In genomic region chr4:156193906-156194305, GRCm38 (mm10) we compare ENCODE assay signal across 10 mouse cellular contexts. TPM values are rescaled to one million over a fixed set of nuclear protein-coding genes. Genes with fewer than 3 reads are reported as not detected.
DNase-seq lines count a peak whose midpoint lies in the region; ATAC-seq and TF ChIP-seq lines count a peak whose summit lies in the region.
"Had no signal": no experiment of that assay in that cellular context is flagged by ENCODE, and none has a peak within 500 bp of the region (broad histone marks: within the 10 kb centered on the region; RNA-seq: fewer than 3 reads in every experiment).

No protein-coding gene starts in this region.

- peak overlapping the region; percentile 44; the same call in 1 of the 2 replicates for H3K27ac ChIP-seq in kidney, embryonic 14.5 days (ENCODE audit: low read depth, low read length)
- H3K27ac ChIP-seq in embryonic facial prominence, embryonic 10.5 days (replicated peaks) = 0 out of 2 replicates have a peak overlapping the region, but pooled peaks have one; percentile 35
- H3K27ac ChIP-seq in hindbrain, embryonic 14.5 days = no peak overlapping the region
- H3K27ac ChIP-seq in liver, embryonic 14.5 days = no peak overlapping the region
- H3K27ac ChIP-seq: liver, embryonic 15.5 days had no signal

- no peak for TF ChIP-seq EP300 in liver, embryonic 14.5 days (IDR thresholded peaks at IDR 0.05; ENCODE audit: low read depth)

- no peak overlapping the region for H3K9ac ChIP-seq in kidney, embryonic 14.5 days (ENCODE audit: low read depth, low read length)
- H3K9ac ChIP-seq in hindbrain, embryonic 14.5 days = 0 out of 2 replicates have a peak overlapping the region, but pooled peaks have one; percentile 42
- H3K9ac ChIP-seq in liver, embryonic 14.5 days (replicated peaks) = no peak overlapping the region
- H3K9ac ChIP-seq: liver, embryonic 15.5 days had no signal

- H3K9me3 ChIP-seq in kidney, embryonic 14.5 days (ENCODE audit: control insufficient read depth, low read length) = no peaks in the 10 kb centered on the region
- no peaks in the 10 kb centered on the region for H3K9me3 ChIP-seq in embryonic facial prominence, embryonic 10.5 days
- no peaks in the 10 kb centered on the region for H3K9me3 ChIP-seq in hindbrain, embryonic 14.5 days (ENCODE audit: control insufficient read depth, low read length)
- no peaks in the 10 kb centered on the region for H3K9me3 ChIP-seq in liver, embryonic 14.5 days (ENCODE audit: control insufficient read depth, low read length)
- H3K9me3 ChIP-seq: liver, embryonic 15.5 days had no signal

- 69% methylated on average over 5 of the region's 5 CpGs for WGBS in kidney, embryonic 14.5 days
- 51% methylated on average over 5 of the region's 5 CpGs for WGBS in embryonic facial prominence, embryonic 10.5 days
- WGBS in hindbrain, embryonic 14.5 days = 57% methylated on average over 5 of the region's 5 CpGs
- WGBS in liver, embryonic 14.5 days (ENCODE audit: insufficient replicate concordance) = 75% methylated on average over 5 of the region's 5 CpGs

- ATAC-seq in kidney, embryonic 14.5 days (ENCODE audit: low FRiP score, low TSS enrichment) = no peak
- no peak for ATAC-seq in hindbrain, embryonic 14.5 days (ENCODE audit: low FRiP score)
- no peak for ATAC-seq in liver, embryonic 14.5 days (ENCODE audit: insufficient read depth)

- peaks cover 49% of the 10 kb centered on the region for H3K36me3 ChIP-seq in kidney, embryonic 14.5 days (ENCODE audit: control insufficient read depth, insufficient read depth, low read length)
- peaks cover 57% of the 10 kb centered on the region for H3K36me3 ChIP-seq in embryonic facial prominence, embryonic 10.5 days (replicated peaks)
- peaks cover 29% of the 10 kb centered on the region for H3K36me3 ChIP-seq in hindbrain, embryonic 14.5 days (replicated peaks; ENCODE audit: control insufficient read depth, insufficient read depth)
- no peaks in the 10 kb centered on the region for H3K36me3 ChIP-seq in liver, embryonic 14.5 days (replicated peaks; ENCODE audit: control insufficient read depth, insufficient read depth, low read depth)
- H3K36me3 ChIP-seq: liver, embryonic 15.5 days had no signal

- peak overlapping the region; percentile 85 for H3K4me2 ChIP-seq in kidney, embryonic 14.5 days (replicated peaks; ENCODE audit: low read depth, low read length)
- H3K4me2 ChIP-seq in hindbrain, embryonic 14.5 days (replicated peaks) = peak overlapping the region; percentile 97; the same call in 1 of the 2 replicates
- H3K4me2 ChIP-seq in liver, embryonic 14.5 days (ENCODE audit: low read depth) = peak overlapping the region; percentile 3; the same call in 1 of the 2 replicates
- H3K4me2 ChIP-seq: liver, embryonic 15.5 days had no signal

- H3K4me3 ChIP-seq in kidney, embryonic 14.5 days (ENCODE audit: low read length) = 0 out of 2 replicates have a peak overlapping the region, but pooled peaks have one; percentile 6
- H3K4me3 ChIP-seq in embryonic facial prominence, embryonic 10.5 days = peak overlapping the region; percentile 84
- no peak overlapping the region for H3K4me3 ChIP-seq in hindbrain, embryonic 14.5 days (replicated peaks; ENCODE audit: low read length)
- no peak overlapping the region for H3K4me3 ChIP-seq in liver, embryonic 14.5 days (ENCODE audit: insufficient read depth in 1 of 2, low read depth in 2 of 2, low read length in 2 of 2)
- H3K4me3 ChIP-seq: liver, embryonic 15.5 days; myocyte had no signal

- H3K4me1 ChIP-seq in kidney, embryonic 14.5 days (ENCODE audit: control insufficient read depth, insufficient read depth, low read length) = peaks cover 69% of the 10 kb centered on the region
- H3K4me1 ChIP-seq in embryonic facial prominence, embryonic 10.5 days = peaks cover 87% of the 10 kb centered on the region
- H3K4me1 ChIP-seq in hindbrain, embryonic 14.5 days (replicated peaks; ENCODE audit: control insufficient read depth, insufficient read depth, low read length) = peaks cover 49% of the 10 kb centered on the region
- H3K4me1 ChIP-seq in liver, embryonic 14.5 days (replicated peaks; ENCODE audit: control insufficient read depth in 2 of 2, insufficient read depth in 2 of 2, low read length in 1 of 2) = peaks cover 20 to 31% of the 10 kb centered on the region in 2 experiments

- no peak for DNase-seq in kidney, postnatal 10 days
- DNase-seq in embryonic facial prominence, embryonic 10.5 days (ENCODE audit: low spot score) = no peak
- DNase-seq in hindbrain, embryonic 14.5 days (ENCODE audit: low spot score) = no peak
- no peak for DNase-seq in liver, embryonic 14.5 days (ENCODE audit: low read depth in 3 of 3, low spot score in 3 of 3)
- DNase-seq in gastrocnemius, postnatal 25 days = no peak
- no peak for DNase-seq in ovary, postnatal 14 days (ENCODE audit: low spot score)

- TF ChIP-seq CTCF in liver, embryonic 14.5 days (IDR thresholded peaks at IDR 0.05; ENCODE audit: low read depth) = no peak

- no peaks in the 10 kb centered on the region for H3K27me3 ChIP-seq in kidney, embryonic 14.5 days (ENCODE audit: control insufficient read depth, insufficient read depth, low read length)
- peaks cover 14% of the 10 kb centered on the region; the same call in 1 of the 2 replicates for H3K27me3 ChIP-seq in embryonic facial prominence, embryonic 10.5 days (replicated peaks; ENCODE audit: low read depth, poor library complexity, severe bottlenecking)
- H3K27me3 ChIP-seq in hindbrain, embryonic 14.5 days (ENCODE audit: control insufficient read depth, insufficient read depth, low read length) = no peaks in the 10 kb centered on the region
- peaks cover 16% of the 10 kb centered on the region for H3K27me3 ChIP-seq in liver, embryonic 14.5 days (ENCODE audit: control insufficient read depth, insufficient read depth, low read length)

RNA-seq across cellular contexts. Expression of gene Agrn, which starts 3.4 kb away (rescaled TPM):
- 61.6 and 83.9 TPM in 2 replicates for polyA plus RNA-seq in kidney, embryonic 14.5 days (2014; fragmentation: Nextera tagmentation; extraction: Ambion mirVana)
- 59.0 and 61.7 TPM in 2 replicates for polyA plus RNA-seq in embryonic facial prominence, embryonic 10.5 days (2016; fragmentation: Nextera tagmentation; extraction: Ambion mirVana)
- 121 and 127 TPM in 2 replicates for polyA plus RNA-seq in hindbrain, embryonic 14.5 days (2014; fragmentation: Nextera tagmentation; extraction: Ambion mirVana)
- 18.5 TPM in 2 replicates for polyA plus RNA-seq in liver, embryonic 14.5 days (2012; rRNA removed)
- polyA plus RNA-seq in liver, embryonic 14.5 days (2014; fragmentation: Nextera tagmentation; extraction: Ambion mirVana) = 6.7 and 7.2 TPM in 2 replicates
- 10 to 100 TPM in 1 of 2 experiments, 1 to 10 TPM in 1; 9.7 to 11.3 TPM for total RNA-seq in gastrocnemius, postnatal 25 days (2021)

RNA-seq across cellular contexts. Expression of gene Isg15, which starts 6.7 kb away (rescaled TPM):
- polyA plus RNA-seq in kidney, embryonic 14.5 days (2014; fragmentation: Nextera tagmentation; extraction: Ambion mirVana) = 0.36 TPM in 1 of 2 replicates, not detected in the other
- polyA plus RNA-seq in embryonic facial prominence, embryonic 10.5 days (2016; fragmentation: Nextera tagmentation; extraction: Ambion mirVana) = 0.34 and 0.47 TPM in 2 replicates
- polyA plus RNA-seq in hindbrain, embryonic 14.5 days (2014; fragmentation: Nextera tagmentation; extraction: Ambion mirVana) = 0.87 and 0.90 TPM in 2 replicates
- polyA plus RNA-seq in liver, embryonic 14.5 days (2012; rRNA removed) = 5.8 and 6.1 TPM in 2 replicates
- 0.90 and 1.3 TPM in 2 replicates for polyA plus RNA-seq in liver, embryonic 14.5 days (2014; fragmentation: Nextera tagmentation; extraction: Ambion mirVana)
- total RNA-seq in gastrocnemius, postnatal 25 days (2021) = 1 to 10 TPM; 1.0 to 1.1 TPM

RNA-seq across cellular contexts. Expression of gene AW011738, which starts 9.2 kb away (rescaled TPM):
- polyA plus RNA-seq in kidney, embryonic 14.5 days (2014; fragmentation: Nextera tagmentation; extraction: Ambion mirVana) = 1.0 and 1.6 TPM in 2 replicates
- polyA plus RNA-seq in embryonic facial prominence, embryonic 10.5 days (2016; fragmentation: Nextera tagmentation; extraction: Ambion mirVana) = 2.2 and 2.7 TPM in 2 replicates
- 0.68 and 1.2 TPM in 2 replicates for polyA plus RNA-seq in hindbrain, embryonic 14.5 days (2014; fragmentation: Nextera tagmentation; extraction: Ambion mirVana)
- polyA plus RNA-seq in liver, embryonic 14.5 days (2012; rRNA removed) = 0.49 and 0.66 TPM in 2 replicates
- 0.23 TPM in 1 of 2 replicates, not detected in the other for polyA plus RNA-seq in liver, embryonic 14.5 days (2014; fragmentation: Nextera tagmentation; extraction: Ambion mirVana)
- 1 to 10 TPM; 2.9 to 3.9 TPM for total RNA-seq in gastrocnemius, postnatal 25 days (2021)

RNA-seq across cellular contexts. Expression of gene Perm1, which starts 21.8 kb away (rescaled TPM):
- 0.67 and 0.92 TPM in 2 replicates for polyA plus RNA-seq in kidney, embryonic 14.5 days (2014; fragmentation: Nextera tagmentation; extraction: Ambion mirVana)
- polyA plus RNA-seq in embryonic facial prominence, embryonic 10.5 days (2016; fragmentation: Nextera tagmentation; extraction: Ambion mirVana) = 0.60 and 0.65 TPM in 2 replicates
- polyA plus RNA-seq in hindbrain, embryonic 14.5 days (2014; fragmentation: Nextera tagmentation; extraction: Ambion mirVana) = 1.9 and 2.2 TPM in 2 replicates
- polyA plus RNA-seq in liver, embryonic 14.5 days (2012; rRNA removed) = 0.03 TPM in 2 replicates
- 0.05 TPM in 1 of 2 replicates, not detected in the other for polyA plus RNA-seq in liver, embryonic 14.5 days (2014; fragmentation: Nextera tagmentation; extraction: Ambion mirVana)
- total RNA-seq in gastrocnemius, postnatal 25 days (2021) = 100 to 1,000 TPM; 169 to 182 TPM
- polyA plus RNA-seq: testis, adult 2 months had no signal

RNA-seq across cellular contexts. Expression of gene Plekhn1, which starts 40.8 kb away (rescaled TPM):
- 17.4 and 20.3 TPM in 2 replicates for polyA plus RNA-seq in kidney, embryonic 14.5 days (2014; fragmentation: Nextera tagmentation; extraction: Ambion mirVana)
- polyA plus RNA-seq in embryonic facial prominence, embryonic 10.5 days (2016; fragmentation: Nextera tagmentation; extraction: Ambion mirVana) = 22.5 and 23.9 TPM in 2 replicates
- 28.6 and 28.7 TPM in 2 replicates for polyA plus RNA-seq in hindbrain, embryonic 14.5 days (2014; fragmentation: Nextera tagmentation; extraction: Ambion mirVana)
- polyA plus RNA-seq in liver, embryonic 14.5 days (2012; rRNA removed) = 9.9 and 10.8 TPM in 2 replicates
- polyA plus RNA-seq in liver, embryonic 14.5 days (2014; fragmentation: Nextera tagmentation; extraction: Ambion mirVana) = 2.7 and 5.2 TPM in 2 replicates
- 1 to 10 TPM; 5.4 to 6.9 TPM for total RNA-seq in gastrocnemius, postnatal 25 days (2021)

Comparison
In these comparisons a context has a peak if more than half of its experiments do, and no peak if none do; other contexts are left out.
1. H3K27ac ChIP-seq: peak in kidney, embryonic 14.5 days (single experiment) and embryonic facial prominence, embryonic 10.5 days (single experiment); none in hindbrain, embryonic 14.5 days (single experiment) and liver, embryonic 14.5 days (single experiment).
2. H3K4me2 ChIP-seq: peak in every context shown above with its lines; median percentile 97 in hindbrain, embryonic 14.5 days; 85 in kidney, embryonic 14.5 days; 3 in liver, embryonic 14.5 days.
3. H3K4me3 ChIP-seq: peak in kidney, embryonic 14.5 days (single experiment) and embryonic facial prominence, embryonic 10.5 days (single experiment); none in hindbrain, embryonic 14.5 days (single experiment) and liver, embryonic 14.5 days (0 of 2).